Mouse (Mus musculus): ENCODE measurements around the gene Rbmxl1. TPM values are rescaled to one million over a fixed set of nuclear protein-coding genes. Genes with fewer than 3 reads are reported as not detected.
"Not testable (repeated sequence)": the region's sequence is repeated elsewhere in the genome, so short reads cannot be mapped to it uniquely, and the experiment has no call there.

The Rbmxl1 gene
- polyA plus RNA-seq (2012; rRNA removed) = 22.2 and 23.2 TPM in 2 replicates

DNA sequence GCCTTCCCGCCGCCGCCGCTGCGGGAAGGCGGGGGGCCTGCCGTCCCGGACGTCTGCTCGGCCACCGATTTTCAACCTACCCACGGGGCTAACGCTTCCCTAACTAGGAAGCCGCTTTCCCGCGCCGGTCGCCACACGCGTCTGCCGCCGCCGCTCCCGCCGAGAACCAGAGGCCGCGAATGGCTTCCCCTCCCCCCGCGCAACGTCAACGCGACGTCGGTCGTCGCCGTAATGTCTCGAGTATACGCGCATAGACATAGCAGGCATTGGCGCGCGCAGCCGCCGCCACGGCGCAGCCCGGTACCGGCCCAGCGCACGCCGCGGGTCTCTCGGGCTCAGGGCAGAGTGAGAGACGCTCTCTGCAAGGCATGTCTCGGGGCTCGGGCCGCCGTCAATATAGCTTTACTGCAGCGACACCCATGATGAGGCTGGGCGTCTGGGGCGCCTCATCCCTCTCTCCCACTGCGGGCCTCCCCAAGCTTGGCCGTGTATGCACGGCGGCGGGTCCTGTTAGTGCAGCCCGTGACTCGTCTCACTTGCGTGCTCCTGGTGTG, at the start of gene Rbmxl1:
Gene Rbmxl1, minus strand, starts transcription at position 180 of the 554 bp plus-strand sequence.
- Histone ChIP-seq H3K27me3 (ENCODE audit: control insufficient read depth, insufficient read depth, low read length) (no peaks in the 10 kb centered on the region), H3K36me3 (ENCODE audit: control insufficient read depth, insufficient read depth, low read length) (no peaks in the 10 kb centered on the region), H3K4me1 (ENCODE audit: control insufficient read depth, insufficient read depth, insufficient read length) (peaks cover 3% of the 10 kb centered on the region; the same call in 1 of the 2 replicates), H3K4me3 (ENCODE audit: extremely low read depth, insufficient read depth, insufficient read length) (peak within 1 kb of the TSS; percentile 94), H3K27ac (ENCODE audit: insufficient read depth, low read length) (peak within 1 kb of the TSS; percentile 88)
- DNase-seq (ENCODE audit: low read depth in 1 of 2, low spot score in 2 of 2) = peak; percentile 70 to 87
- WGBS = under 1% methylated on average over 69 of the region's 70 CpGs
- no peak for TF ChIP-seq CTCF (IDR thresholded peaks at IDR 0.05; ENCODE audit: extremely low read depth, insufficient read depth, insufficient read length, insufficient replicate concordance)
- TF ChIP-seq POLR2A (IDR thresholded peaks at IDR 0.05; ENCODE audit: low read depth, low read length) = peak; percentile 28

DNA sequence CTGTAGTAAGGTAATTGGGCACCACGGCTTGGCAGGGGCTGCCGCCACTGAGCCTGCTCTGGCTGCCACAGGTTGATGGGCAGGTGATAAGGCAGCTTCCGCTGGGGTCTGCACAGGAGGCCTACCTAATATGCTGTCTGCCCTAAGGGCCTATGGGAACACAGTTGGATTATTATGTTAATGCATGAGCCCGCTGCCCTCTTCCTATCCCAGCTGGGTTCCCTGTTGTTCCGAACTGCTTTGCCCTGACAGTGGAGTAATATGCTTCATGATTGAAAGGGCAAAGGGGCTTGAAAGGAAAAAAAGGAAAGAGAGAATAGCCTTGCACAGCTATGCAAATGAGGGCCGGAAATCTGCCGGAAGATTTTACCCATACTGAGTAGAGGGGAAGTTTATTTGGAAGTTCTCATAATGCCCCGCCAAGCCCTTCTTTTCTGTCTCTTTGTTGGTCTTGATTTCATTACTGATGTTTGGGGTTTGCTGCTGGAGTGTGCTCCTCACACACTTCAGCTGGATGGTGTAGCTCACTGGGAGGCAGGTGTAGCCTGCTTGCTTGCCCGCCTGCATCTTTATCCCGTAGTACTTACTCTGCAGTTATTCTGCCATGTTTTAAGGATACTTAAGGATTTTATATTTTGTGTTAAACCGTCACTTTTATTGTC, 48.2 kb upstream of the Rbmxl1 start:
- TF ChIP-seq POLR2A (IDR thresholded peaks at IDR 0.05; ENCODE audit: low read depth, low read length) (no peak), CTCF (IDR thresholded peaks at IDR 0.05; ENCODE audit: extremely low read depth, insufficient read depth, insufficient read length, insufficient replicate concordance) (no peak)
- DNase-seq (ENCODE audit: low read depth in 1 of 2, low spot score in 2 of 2) = no peak
- H3K27ac ChIP-seq (ENCODE audit: insufficient read depth, low read length) = no peak overlapping the region
- H3K4me3 ChIP-seq (ENCODE audit: extremely low read depth, insufficient read depth, insufficient read length) = no peak overlapping the region
- no peaks in the 10 kb centered on the region for H3K27me3 ChIP-seq (ENCODE audit: control insufficient read depth, insufficient read depth, low read length)
- no peaks in the 10 kb centered on the region for H3K36me3 ChIP-seq (ENCODE audit: control insufficient read depth, insufficient read depth, low read length)
- H3K4me1 ChIP-seq (ENCODE audit: control insufficient read depth, insufficient read depth, insufficient read length) = no peaks in the 10 kb centered on the region
- 88% methylated on average over 11 of the region's 11 CpGs for WGBS

DNA sequence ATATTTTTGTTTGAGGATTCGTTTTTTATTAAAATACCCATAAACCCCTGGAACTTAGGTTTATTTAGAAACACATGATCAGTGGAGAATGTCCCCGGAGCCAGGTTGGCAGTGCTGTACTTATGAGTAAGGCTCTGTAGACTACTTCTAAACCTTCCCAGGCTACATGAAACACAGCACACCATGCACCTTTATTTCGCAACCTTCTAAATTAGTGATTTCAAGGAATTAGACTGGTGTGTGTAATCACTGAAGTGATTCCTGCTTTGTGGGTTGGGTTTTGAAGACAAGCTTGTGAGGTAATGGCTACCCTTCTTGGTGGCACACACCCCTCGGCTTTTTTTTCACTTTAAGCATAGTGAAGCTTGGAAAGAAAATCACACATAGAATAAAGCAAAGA, 47.1 kb upstream of the Rbmxl1 start:
- Histone ChIP-seq H3K4me1 (ENCODE audit: control insufficient read depth, insufficient read depth, insufficient read length) (no peaks in the 10 kb centered on the region), H3K27me3 (ENCODE audit: control insufficient read depth, insufficient read depth, low read length) (no peaks in the 10 kb centered on the region), H3K36me3 (ENCODE audit: control insufficient read depth, insufficient read depth, low read length) (no peaks in the 10 kb centered on the region), H3K27ac (ENCODE audit: insufficient read depth, low read length) (no peak overlapping the region), H3K4me3 (ENCODE audit: extremely low read depth, insufficient read depth, insufficient read length) (no peak overlapping the region)
- 91% methylated on average over 4 of the region's 4 CpGs for WGBS
- no peak for DNase-seq (ENCODE audit: low read depth in 1 of 2, low spot score in 2 of 2)
- TF ChIP-seq CTCF (IDR thresholded peaks at IDR 0.05; ENCODE audit: extremely low read depth, insufficient read depth, insufficient read length, insufficient replicate concordance) = no peak
- TF ChIP-seq POLR2A (IDR thresholded peaks at IDR 0.05; ENCODE audit: low read depth, low read length) = no peak

DNA sequence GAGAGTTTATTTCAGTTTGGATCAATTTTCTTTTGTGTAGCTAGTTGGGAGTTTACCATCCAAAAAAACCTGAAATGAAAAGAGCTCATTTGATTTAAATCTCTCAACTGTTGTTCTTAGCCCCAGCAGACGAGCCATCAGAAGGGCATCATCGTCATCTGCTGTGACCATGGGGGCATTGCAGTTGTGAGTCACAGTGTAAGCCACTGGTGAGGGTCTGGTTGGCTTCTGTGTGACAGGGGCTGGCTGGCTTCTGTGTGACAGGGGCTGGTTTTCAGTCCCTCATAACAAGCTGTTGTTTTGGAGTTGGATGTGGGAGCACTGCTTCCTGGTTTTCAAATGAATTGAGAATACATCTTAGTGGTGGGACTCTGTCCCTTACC, 42.0 kb upstream of the Rbmxl1 start:
- TF ChIP-seq POLR2A (IDR thresholded peaks at IDR 0.05; ENCODE audit: low read depth, low read length) (no peak), CTCF (IDR thresholded peaks at IDR 0.05; ENCODE audit: extremely low read depth, insufficient read depth, insufficient read length, insufficient replicate concordance) (no peak)
- Histone ChIP-seq H3K27me3 (ENCODE audit: control insufficient read depth, insufficient read depth, low read length) (no peaks in the 10 kb centered on the region), H3K4me3 (ENCODE audit: extremely low read depth, insufficient read depth, insufficient read length) (no peak overlapping the region), H3K36me3 (ENCODE audit: control insufficient read depth, insufficient read depth, low read length) (no peaks in the 10 kb centered on the region; the same call in 1 of the 2 replicates), H3K4me1 (ENCODE audit: control insufficient read depth, insufficient read depth, insufficient read length) (no peaks in the 10 kb centered on the region), H3K27ac (ENCODE audit: insufficient read depth, low read length) (no peak overlapping the region)
- 94% methylated on average over 2 of the region's 2 CpGs for WGBS
- no peak for DNase-seq (ENCODE audit: low read depth in 1 of 2, low spot score in 2 of 2)

DNA sequence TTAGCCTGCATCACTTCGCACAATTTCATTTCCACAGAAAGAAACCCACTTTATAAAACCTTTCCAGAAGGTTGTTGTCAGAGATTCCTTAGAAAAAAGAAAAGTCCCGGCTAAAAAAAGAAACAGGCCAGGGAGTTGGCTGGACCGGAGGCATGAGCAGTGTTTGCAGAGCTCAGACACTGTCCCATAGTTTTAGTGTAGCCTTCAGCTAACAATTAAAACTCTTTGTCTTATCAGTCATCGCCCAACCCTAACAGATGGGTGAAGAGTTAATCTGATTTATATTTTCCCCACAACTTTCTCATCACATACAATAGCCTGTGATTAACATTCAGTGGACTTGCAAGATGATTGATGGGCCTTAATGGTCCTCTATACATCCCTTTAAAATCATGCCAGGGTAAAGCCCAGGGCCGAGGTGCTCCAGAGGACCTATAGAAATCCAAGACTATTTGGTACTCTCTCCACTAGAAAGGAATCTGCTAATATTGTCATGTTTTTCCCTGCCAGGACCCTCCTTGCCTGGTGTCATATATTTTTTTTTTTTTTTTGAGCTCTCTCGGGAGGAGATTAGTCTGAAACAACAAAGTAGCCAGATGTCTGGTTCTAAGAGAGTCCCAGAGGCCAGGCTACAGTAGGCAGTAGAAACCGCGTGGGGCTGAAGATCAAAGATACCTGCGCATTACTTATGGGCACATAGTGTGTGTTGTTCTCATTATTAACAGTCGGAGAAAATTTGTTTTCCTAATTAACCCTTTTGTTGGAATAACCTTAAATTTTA, 41.5 kb upstream of the Rbmxl1 start:
- Histone ChIP-seq H3K4me3 (ENCODE audit: extremely low read depth, insufficient read depth, insufficient read length) (no peak overlapping the region), H3K27me3 (ENCODE audit: control insufficient read depth, insufficient read depth, low read length) (no peaks in the 10 kb centered on the region), H3K4me1 (ENCODE audit: control insufficient read depth, insufficient read depth, insufficient read length) (no peaks in the 10 kb centered on the region), H3K36me3 (ENCODE audit: control insufficient read depth, insufficient read depth, low read length) (no peaks in the 10 kb centered on the region; the same call in 1 of the 2 replicates), H3K27ac (ENCODE audit: insufficient read depth, low read length) (no peak overlapping the region)
- 89% methylated on average over 10 of the region's 10 CpGs for WGBS
- DNase-seq (ENCODE audit: low read depth in 1 of 2, low spot score in 2 of 2) = no peak
- TF ChIP-seq CTCF (IDR thresholded peaks at IDR 0.05; ENCODE audit: extremely low read depth, insufficient read depth, insufficient read length, insufficient replicate concordance) = no peak
- TF ChIP-seq POLR2A (IDR thresholded peaks at IDR 0.05; ENCODE audit: low read depth, low read length) = no peak

DNA sequence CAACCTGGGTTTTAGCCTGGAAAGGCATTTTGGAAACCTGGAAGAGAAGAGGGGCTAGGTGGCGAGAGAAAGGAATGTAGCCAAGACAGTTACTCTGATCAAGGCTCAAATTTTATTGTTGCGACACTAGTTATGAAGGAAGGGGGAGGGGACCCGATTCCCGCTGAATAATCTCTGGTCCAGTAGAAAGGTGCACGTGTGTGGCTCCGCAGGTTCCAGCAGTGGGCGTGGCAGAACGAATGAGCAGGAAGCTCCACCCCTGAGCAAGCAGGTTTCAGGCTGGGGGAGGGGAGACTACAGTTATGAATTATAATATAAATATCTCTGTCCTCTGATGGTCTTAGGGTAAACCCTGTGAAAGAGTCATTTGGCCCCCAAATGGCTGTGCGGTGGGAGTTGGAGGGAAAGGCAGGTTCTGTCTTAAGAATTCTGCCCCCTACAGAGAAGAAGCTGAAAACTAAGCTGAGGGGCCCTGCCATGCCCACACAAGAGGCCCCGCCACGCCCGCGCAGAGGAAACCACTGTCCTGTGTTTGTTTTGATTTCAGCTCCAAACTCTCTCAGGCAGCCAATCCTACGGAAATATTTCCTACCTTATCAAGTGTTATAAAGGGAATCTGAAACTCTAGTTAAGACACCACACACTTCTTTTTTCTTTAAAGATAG, 36.6 kb upstream of the Rbmxl1 start:
- H3K4me1 ChIP-seq (ENCODE audit: control insufficient read depth, insufficient read depth, insufficient read length); DNase-seq (ENCODE audit: low read depth in 1 of 2, low spot score in 2 of 2); H3K4me3 ChIP-seq (ENCODE audit: extremely low read depth, insufficient read depth, insufficient read length); H3K36me3 ChIP-seq (ENCODE audit: control insufficient read depth, insufficient read depth, low read length); H3K27me3 ChIP-seq (ENCODE audit: control insufficient read depth, insufficient read depth, low read length); H3K27ac ChIP-seq (ENCODE audit: insufficient read depth, low read length): not testable (repeated sequence)
- WGBS = 71% methylated on average over 9 of the region's 14 CpGs

Measured in spleen, adult 2 months (tissue).